Mouse (Mus musculus): ENCODE measurements around the gene Hba-a1. TPM values are rescaled to one million over a fixed set of nuclear protein-coding genes. Genes with fewer than 3 reads are reported as not detected.
"Not testable (repeated sequence)": the region's sequence is repeated elsewhere in the genome, so short reads cannot be mapped to it uniquely, and the experiment has no call there.

The Hba-a1 gene
- polyA plus RNA-seq, 1 experiment from 2014 or later = 2,350 TPM

DNA sequence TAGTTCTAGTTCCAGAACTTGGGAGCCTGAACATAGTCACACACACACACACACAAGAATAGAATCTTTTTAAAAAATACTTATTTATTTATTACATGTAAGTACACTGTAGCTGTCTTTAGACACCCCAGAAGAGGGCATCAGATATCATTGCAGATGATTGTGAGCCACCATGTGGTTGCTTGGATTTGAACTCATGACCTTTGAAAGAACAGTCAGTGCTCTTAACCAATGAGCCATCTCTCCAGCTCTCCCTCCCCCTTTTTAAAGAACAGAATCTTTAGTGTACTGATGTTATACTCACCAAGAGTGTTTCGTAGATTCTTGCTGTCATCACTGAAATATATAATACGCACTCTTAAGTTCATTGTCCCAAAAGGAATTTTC, 15.2 kb downstream of the Hba-a1 start:
- H3K36me3 ChIP-seq (ENCODE audit: control insufficient read depth, insufficient read depth, low read length) = no peaks in the 10 kb centered on the region
- no peak overlapping the region for H3K27ac ChIP-seq (ENCODE audit: low read depth, low read length)
- no peak overlapping the region for H3K4me3 ChIP-seq (ENCODE audit: low read depth, low read length)
- H3K4me1 ChIP-seq (ENCODE audit: control insufficient read depth, insufficient read depth, low read length) = no peaks in the 10 kb centered on the region
- WGBS = 99% methylated on average over 2 of the region's 2 CpGs
- H3K9me3 ChIP-seq (ENCODE audit: control insufficient read depth, low read length) = no peaks in the 10 kb centered on the region
- no peak overlapping the region for H3K4me2 ChIP-seq (ENCODE audit: low read depth, low read length)
- H3K9ac ChIP-seq (replicated peaks; ENCODE audit: low read depth, low read length) = no peak overlapping the region
- no peak for ATAC-seq (ENCODE audit: low read depth)
- H3K27me3 ChIP-seq (ENCODE audit: control insufficient read depth, insufficient read depth, low read length) = no peaks in the 10 kb centered on the region

DNA sequence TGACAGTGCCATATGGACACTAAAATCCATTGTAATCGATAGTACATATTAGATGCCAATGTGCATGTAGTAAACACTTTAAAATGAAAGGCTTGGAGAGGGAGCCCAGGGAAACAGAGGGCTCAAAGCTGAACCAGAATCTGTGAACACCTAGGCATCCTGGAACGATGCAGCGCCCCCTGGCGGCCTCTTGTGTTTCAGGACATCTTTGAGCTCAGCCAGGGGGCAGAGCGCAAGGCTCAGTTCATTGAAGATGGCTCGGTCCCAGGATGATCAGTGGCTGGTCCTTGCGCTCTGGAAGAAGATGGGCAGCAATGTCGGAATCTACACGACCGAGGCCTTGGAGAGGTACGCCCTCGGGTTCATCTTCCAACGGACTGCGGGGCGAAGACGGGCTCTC, 16.6 kb downstream of the Hba-a1 start, which contains the start of gene Hbq1a:
Gene Hbq1a, plus strand, starts transcription at position 205 of the 400 bp plus-strand sequence.
- peak; percentile 80; the same call in 1 of the 2 replicates for ATAC-seq (ENCODE audit: low read depth)
- H3K9ac ChIP-seq (replicated peaks; ENCODE audit: low read depth, low read length); H3K27me3 ChIP-seq (ENCODE audit: control insufficient read depth, insufficient read depth, low read length); H3K4me1 ChIP-seq (ENCODE audit: control insufficient read depth, insufficient read depth, low read length); H3K9me3 ChIP-seq (ENCODE audit: control insufficient read depth, low read length); H3K36me3 ChIP-seq (ENCODE audit: control insufficient read depth, insufficient read depth, low read length); H3K27ac ChIP-seq (ENCODE audit: low read depth, low read length); H3K4me3 ChIP-seq (ENCODE audit: low read depth, low read length): not testable (repeated sequence)
- 5% methylated on average over 16 of the region's 16 CpGs for WGBS
- peak within 1 kb of the TSS; percentile 44 for H3K4me2 ChIP-seq (ENCODE audit: low read depth, low read length)

DNA sequence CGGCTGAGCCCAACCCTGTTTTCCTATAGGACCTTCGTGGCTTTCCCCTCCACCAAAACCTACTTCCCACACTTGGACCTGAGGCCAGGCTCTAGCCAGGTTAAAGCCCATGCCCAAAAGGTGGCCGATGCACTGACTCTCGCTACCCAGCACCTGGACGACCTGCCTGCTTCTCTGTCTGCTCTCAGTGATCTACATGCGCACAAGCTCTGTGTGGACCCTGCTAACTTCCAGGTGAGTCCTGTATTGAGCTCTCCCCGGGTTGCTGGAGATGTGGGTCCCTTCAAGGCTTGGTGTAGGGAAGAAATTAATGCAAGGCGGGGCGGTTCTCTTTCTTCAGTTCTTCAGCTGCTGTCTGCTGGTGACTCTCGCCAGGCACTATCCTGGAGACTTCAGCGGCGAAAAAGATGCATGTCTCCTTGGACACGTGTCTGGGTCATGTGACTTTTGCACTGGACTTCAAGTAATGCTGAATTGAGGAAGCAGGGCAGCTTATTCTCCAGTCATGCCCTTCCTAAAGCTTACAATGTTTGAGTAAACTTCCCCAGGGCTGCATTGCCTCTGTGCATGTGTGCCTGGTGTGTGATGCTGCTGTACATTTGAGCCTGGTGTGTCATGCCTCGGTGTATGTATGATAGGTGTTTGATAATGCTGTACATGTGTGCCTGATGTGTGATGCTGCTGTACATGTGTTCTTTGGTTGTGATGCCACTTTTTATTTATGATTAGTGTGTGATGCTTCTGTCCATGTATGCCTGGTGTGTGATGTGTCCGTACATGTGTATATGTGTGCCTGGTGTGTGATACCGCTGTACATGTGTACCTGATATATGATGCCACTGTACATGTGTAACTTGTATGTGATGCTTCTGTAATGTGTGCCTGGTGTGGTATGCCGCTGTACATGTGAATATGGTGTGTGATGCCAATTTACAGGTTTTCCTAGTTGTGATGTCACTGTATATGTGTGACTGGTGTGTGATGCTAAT, 17.3 kb downstream of the Hba-a1 start:
- no peak for ATAC-seq (ENCODE audit: low read depth)
- Histone ChIP-seq H3K9ac (replicated peaks; ENCODE audit: low read depth, low read length) (no peak overlapping the region), H3K4me1 (ENCODE audit: control insufficient read depth, insufficient read depth, low read length) (no peaks in the 10 kb centered on the region), H3K4me2 (ENCODE audit: low read depth, low read length) (peak overlapping the region; percentile 44), H3K27ac (ENCODE audit: low read depth, low read length) (no peak overlapping the region), H3K9me3 (ENCODE audit: control insufficient read depth, low read length) (no peaks in the 10 kb centered on the region), H3K36me3 (ENCODE audit: control insufficient read depth, insufficient read depth, low read length) (no peaks in the 10 kb centered on the region), H3K27me3 (ENCODE audit: control insufficient read depth, insufficient read depth, low read length) (no peaks in the 10 kb centered on the region), H3K4me3 (ENCODE audit: low read depth, low read length) (no peak overlapping the region)
- 53% methylated on average over 14 of the region's 17 CpGs for WGBS

DNA sequence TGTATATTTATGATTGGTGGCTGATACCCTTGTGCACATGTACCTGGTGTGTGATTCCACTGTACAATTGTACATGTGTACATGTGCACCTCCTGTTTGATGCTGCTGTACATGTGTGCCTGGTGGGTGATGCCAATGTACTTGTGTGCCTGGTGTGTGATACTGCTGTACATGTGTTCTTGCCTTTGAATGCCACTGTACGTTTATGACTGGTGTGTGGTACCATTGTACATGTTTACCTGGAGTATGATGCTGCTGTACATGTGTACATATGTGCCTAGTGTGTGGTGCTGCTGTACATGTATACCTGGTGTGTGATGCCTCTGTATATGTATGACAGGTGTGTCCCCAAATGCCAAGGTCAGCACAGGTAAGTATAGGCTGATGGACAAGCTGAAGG, 18.2 kb downstream of the Hba-a1 start:
- ATAC-seq (ENCODE audit: low read depth) = no peak

DNA sequence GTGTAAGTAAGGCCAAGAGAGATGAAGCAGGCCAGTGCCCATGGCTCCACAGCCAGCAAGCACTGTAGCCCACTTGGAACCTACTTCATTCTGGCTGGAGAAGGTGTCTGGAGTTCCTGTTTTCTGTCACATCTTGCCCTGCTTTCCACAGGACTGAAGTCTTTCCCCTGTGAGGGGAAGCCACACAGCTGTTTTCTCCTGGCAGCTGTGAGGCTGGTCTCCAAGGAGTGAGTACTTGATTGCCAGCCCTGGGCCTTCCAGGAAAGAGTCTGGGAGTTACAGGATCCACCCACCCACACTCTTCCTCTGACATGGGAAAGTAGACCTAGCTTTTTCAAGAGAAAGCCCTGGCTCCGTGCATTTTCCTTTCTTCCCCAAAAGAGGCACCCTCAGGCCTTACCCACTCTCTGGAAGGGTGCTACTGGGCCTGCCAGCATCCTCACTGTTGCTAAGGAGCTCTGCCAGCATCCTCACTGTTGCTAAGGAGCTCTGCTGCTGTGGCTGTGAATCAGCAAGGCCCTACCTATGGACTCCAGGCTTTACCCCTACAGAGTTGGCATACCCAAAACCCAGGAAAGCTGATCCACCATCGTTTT, 19.6 kb downstream of the Hba-a1 start:
- Histone ChIP-seq H3K27ac (ENCODE audit: low read depth, low read length) (no peak overlapping the region), H3K9me3 (ENCODE audit: control insufficient read depth, low read length) (no peaks in the 10 kb centered on the region)
- no peak for ATAC-seq (ENCODE audit: low read depth)

More for the DNA sequence above, 18.2 kb downstream of the Hba-a1 start:
- H3K4me1 ChIP-seq (ENCODE audit: control insufficient read depth, insufficient read depth, low read length) = no peaks in the 10 kb centered on the region
- H3K9me3 ChIP-seq (ENCODE audit: control insufficient read depth, low read length) = no peaks in the 10 kb centered on the region
- H3K27me3 ChIP-seq (ENCODE audit: control insufficient read depth, insufficient read depth, low read length) = no peaks in the 10 kb centered on the region
- no peak overlapping the region for H3K9ac ChIP-seq (replicated peaks; ENCODE audit: low read depth, low read length)
- 91% methylated on average over 1 of the region's 1 CpGs for WGBS
- no peak overlapping the region for H3K27ac ChIP-seq (ENCODE audit: low read depth, low read length)
- H3K4me2 ChIP-seq (ENCODE audit: low read depth, low read length) = no peak overlapping the region
- H3K36me3 ChIP-seq (ENCODE audit: control insufficient read depth, insufficient read depth, low read length) = no peaks in the 10 kb centered on the region
- H3K4me3 ChIP-seq (ENCODE audit: low read depth, low read length) = no peak overlapping the region

DNA sequence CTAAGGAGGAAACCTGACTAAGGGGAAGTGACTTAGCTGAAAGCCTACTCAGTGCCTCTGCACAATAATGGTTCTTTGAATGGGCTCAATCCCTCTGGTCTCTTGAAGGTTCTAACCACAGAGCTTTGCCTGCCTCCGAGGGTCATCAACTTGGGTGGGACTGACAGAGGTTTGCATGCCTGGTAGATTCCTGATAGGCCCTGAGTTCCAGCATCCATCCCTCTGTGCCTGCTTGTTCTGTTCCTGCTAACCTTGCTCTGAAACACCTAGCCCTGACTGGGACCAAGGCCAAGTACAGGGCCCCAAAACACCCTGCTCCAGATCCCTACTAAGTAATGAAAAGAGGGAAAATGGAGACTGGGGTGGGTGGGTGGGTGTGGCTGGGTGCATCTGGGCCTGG, 20.1 kb downstream of the Hba-a1 start:
- Histone ChIP-seq H3K36me3 (ENCODE audit: control insufficient read depth, insufficient read depth, low read length) (no peaks in the 10 kb centered on the region), H3K27me3 (ENCODE audit: control insufficient read depth, insufficient read depth, low read length) (no peaks in the 10 kb centered on the region), H3K9ac (replicated peaks; ENCODE audit: low read depth, low read length) (no peak overlapping the region), H3K27ac (ENCODE audit: low read depth, low read length) (no peak overlapping the region), H3K9me3 (ENCODE audit: control insufficient read depth, low read length) (no peaks in the 10 kb centered on the region), H3K4me1 (ENCODE audit: control insufficient read depth, insufficient read depth, low read length) (no peaks in the 10 kb centered on the region), H3K4me3 (ENCODE audit: low read depth, low read length) (no peak overlapping the region), H3K4me2 (ENCODE audit: low read depth, low read length) (no peak overlapping the region)
- no peak for ATAC-seq (ENCODE audit: low read depth)
- 77% methylated on average over 1 of the region's 1 CpGs for WGBS

More for the DNA sequence above, 19.6 kb downstream of the Hba-a1 start:
- no peak overlapping the region for H3K9ac ChIP-seq (replicated peaks; ENCODE audit: low read depth, low read length)
- 53% methylated on average over 2 of the region's 2 CpGs for WGBS
- no peaks in the 10 kb centered on the region for H3K27me3 ChIP-seq (ENCODE audit: control insufficient read depth, insufficient read depth, low read length)
- H3K36me3 ChIP-seq (ENCODE audit: control insufficient read depth, insufficient read depth, low read length) = no peaks in the 10 kb centered on the region
- no peaks in the 10 kb centered on the region for H3K4me1 ChIP-seq (ENCODE audit: control insufficient read depth, insufficient read depth, low read length)
- no peak overlapping the region for H3K4me3 ChIP-seq (ENCODE audit: low read depth, low read length)
- no peak overlapping the region for H3K4me2 ChIP-seq (ENCODE audit: low read depth, low read length)

DNA sequence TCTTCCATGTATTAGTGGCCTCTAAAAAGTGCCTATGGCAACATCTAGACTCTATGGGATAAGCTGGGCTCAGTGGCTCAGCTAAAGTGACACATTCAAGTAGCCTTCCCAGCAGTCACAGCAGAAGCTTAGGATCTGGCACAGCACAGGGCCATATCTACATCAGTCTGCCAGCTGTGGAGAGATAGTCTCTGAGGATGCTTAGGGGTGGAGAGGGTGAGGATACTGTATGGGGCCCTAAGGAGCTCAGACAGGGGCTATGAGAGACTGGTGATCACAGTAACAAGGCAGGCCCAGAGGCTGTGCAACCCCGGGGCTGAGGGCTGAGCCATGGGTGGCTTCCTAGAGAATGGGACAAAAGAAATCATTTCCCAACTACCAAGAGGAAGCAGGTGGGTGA, 23.7 kb downstream of the Hba-a1 start:
- WGBS = 88% methylated on average over 1 of the region's 1 CpGs
- no peaks in the 10 kb centered on the region for H3K9me3 ChIP-seq (ENCODE audit: control insufficient read depth, low read length)
- no peaks in the 10 kb centered on the region for H3K4me1 ChIP-seq (ENCODE audit: control insufficient read depth, insufficient read depth, low read length)
- H3K36me3 ChIP-seq (ENCODE audit: control insufficient read depth, insufficient read depth, low read length) = no peaks in the 10 kb centered on the region
- no peak overlapping the region for H3K27ac ChIP-seq (ENCODE audit: low read depth, low read length)
- no peak overlapping the region for H3K4me3 ChIP-seq (ENCODE audit: low read depth, low read length)
- ATAC-seq (ENCODE audit: low read depth) = no peak
- H3K9ac ChIP-seq (replicated peaks; ENCODE audit: low read depth, low read length) = no peak overlapping the region
- H3K27me3 ChIP-seq (ENCODE audit: control insufficient read depth, insufficient read depth, low read length) = no peaks in the 10 kb centered on the region
- H3K4me2 ChIP-seq (ENCODE audit: low read depth, low read length) = no peak overlapping the region

DNA sequence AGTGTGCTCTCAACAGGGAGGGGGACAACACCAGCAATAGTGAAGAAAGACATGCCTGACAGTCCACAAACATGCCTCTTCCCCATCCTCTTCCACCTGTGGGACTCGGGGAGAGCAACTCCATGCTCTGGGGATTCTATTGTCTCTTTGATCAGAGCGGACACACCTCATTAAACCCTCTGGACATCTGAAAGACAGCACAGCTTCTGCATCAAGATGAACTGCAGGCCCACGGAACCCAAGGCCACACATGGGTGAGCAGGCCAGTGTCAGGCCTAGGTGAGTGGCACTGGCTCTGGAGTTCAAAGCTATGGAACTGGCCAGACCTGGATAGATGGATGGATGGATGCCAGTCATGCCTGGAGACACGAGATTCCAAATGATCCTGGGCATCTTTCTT, 26.1 kb downstream of the Hba-a1 start:
- WGBS = 44% methylated on average over 4 of the region's 4 CpGs

DNA sequence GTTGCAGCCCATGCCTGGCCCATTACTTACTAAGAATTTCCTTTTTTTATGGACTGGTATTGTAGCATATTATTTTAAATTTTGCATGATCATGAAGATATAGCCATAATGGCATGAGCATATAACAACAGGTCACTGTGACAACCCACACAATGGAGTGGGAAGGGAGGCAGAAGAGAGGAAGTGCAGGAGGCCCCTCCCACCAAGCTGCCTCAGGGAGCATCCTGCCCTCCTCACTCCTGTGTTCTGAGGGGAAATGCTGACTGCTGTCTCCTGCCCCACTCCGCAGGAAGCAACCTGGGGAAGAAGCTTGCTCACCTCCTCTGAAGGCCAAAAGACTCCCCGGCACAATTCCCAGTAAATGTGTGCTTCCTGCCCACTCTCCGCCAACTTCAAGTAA, 26.6 kb downstream of the Hba-a1 start:
- ATAC-seq (ENCODE audit: low read depth) = no peak
- Histone ChIP-seq H3K4me1 (ENCODE audit: control insufficient read depth, insufficient read depth, low read length) (no peaks in the 10 kb centered on the region), H3K9ac (replicated peaks; ENCODE audit: low read depth, low read length) (no peak overlapping the region), H3K4me3 (ENCODE audit: low read depth, low read length) (no peak overlapping the region), H3K27me3 (ENCODE audit: control insufficient read depth, insufficient read depth, low read length) (no peaks in the 10 kb centered on the region), H3K9me3 (ENCODE audit: control insufficient read depth, low read length) (no peaks in the 10 kb centered on the region), H3K27ac (ENCODE audit: low read depth, low read length) (no peak overlapping the region), H3K36me3 (ENCODE audit: control insufficient read depth, insufficient read depth, low read length) (no peaks in the 10 kb centered on the region), H3K4me2 (ENCODE audit: low read depth, low read length) (no peak overlapping the region)
- WGBS = 86% methylated on average over 3 of the region's 3 CpGs

More for the DNA sequence above, 26.1 kb downstream of the Hba-a1 start:
- Histone ChIP-seq H3K4me2 (ENCODE audit: low read depth, low read length) (no peak overlapping the region), H3K27me3 (ENCODE audit: control insufficient read depth, insufficient read depth, low read length) (no peaks in the 10 kb centered on the region), H3K9me3 (ENCODE audit: control insufficient read depth, low read length) (no peaks in the 10 kb centered on the region), H3K27ac (ENCODE audit: low read depth, low read length) (no peak overlapping the region), H3K4me3 (ENCODE audit: low read depth, low read length) (no peak overlapping the region), H3K36me3 (ENCODE audit: control insufficient read depth, insufficient read depth, low read length) (no peaks in the 10 kb centered on the region), H3K4me1 (ENCODE audit: control insufficient read depth, insufficient read depth, low read length) (no peaks in the 10 kb centered on the region), H3K9ac (replicated peaks; ENCODE audit: low read depth, low read length) (no peak overlapping the region)
- no peak for ATAC-seq (ENCODE audit: low read depth)

Measured in neural tube, embryonic 14.5 days (tissue).